Mouse (Mus musculus) heart, embryonic 14.5 days (tissue): ENCODE measurements around the gene Rpe65. TPM values are rescaled to one million over a fixed set of nuclear protein-coding genes. Genes with fewer than 3 reads are reported as not detected.

ENCODE experiments used
- ATAC-seq: fragments of 200-750 bp; cut with Nextera tagmentation; 2 replicates; pipeline ENCODE4 v1.8.0; 2017; ENCODE audit warnings: low read depth, moderate TSS enrichment; ENCODE audit not compliant: insufficient number of reproducible peaks, insufficient read depth, low FRiP score
- H3K27ac ChIP-seq, 2 experiments: fragments of 200-500 bp in 1 of 2; fragments of 300-500 bp in 1 of 2; sonication (generic) in 1 of 2; replicated peaks in 1 of 2; 2 replicates each; pipeline ENCODE4 v1.5.1; 2012 to 2014; ENCODE audit warnings: low read depth in 2 of 2, low read length in 2 of 2, control low read depth in 1 of 2, mild to moderate bottlenecking in 1 of 2, mixed read lengths in 1 of 2; ENCODE audit not compliant: control insufficient read depth in 1 of 2, insufficient read depth in 1 of 2
- H3K27me3 ChIP-seq: fragments of 300-500 bp; sonication (generic); 2 replicates; pipeline ENCODE4 v1.6.1; 2014; ENCODE audit warnings: mild to moderate bottlenecking, low read length, control low read depth; ENCODE audit not compliant: control insufficient read depth, insufficient read depth
- H3K36me3 ChIP-seq: fragments of 300-500 bp; sonication (generic); 2 replicates; pipeline ENCODE4 v1.6.1; 2014; ENCODE audit warnings: mild to moderate bottlenecking, control low read depth, low read length, mixed read lengths; ENCODE audit not compliant: control insufficient read depth, insufficient read depth
- H3K4me1 ChIP-seq, 2 experiments: fragments of 200-500 bp in 1 of 2; fragments of 300-500 bp in 1 of 2; sonication (generic) in 1 of 2; 2 replicates each; pipeline ENCODE4 v1.6.1; 2012 to 2014; ENCODE audit warnings: low read length in 2 of 2, control low read depth in 1 of 2, mixed read lengths in 1 of 2; ENCODE audit not compliant: control insufficient read depth in 2 of 2, insufficient read depth in 2 of 2
- H3K4me2 ChIP-seq: fragments of 300-500 bp; sonication (generic); 2 replicates; pipeline ENCODE4 v1.6.1; 2014; ENCODE audit warnings: mild to moderate bottlenecking, low read length
- H3K4me3 ChIP-seq, 2 experiments: fragments of 200-500 bp in 1 of 2; fragments of 300-500 bp in 1 of 2; sonication (generic) in 1 of 2; 2 replicates each; pipeline ENCODE4 v1.5.1; 2012 to 2014; ENCODE audit warnings: low read length in 2 of 2, mild to moderate bottlenecking in 2 of 2, control low read depth in 1 of 2, low read depth in 1 of 2, moderate library complexity in 1 of 2; ENCODE audit not compliant: control insufficient read depth in 1 of 2, insufficient read depth in 1 of 2
- H3K9ac ChIP-seq: fragments of 300-500 bp; sonication (generic); 2 replicates; pipeline ENCODE4 v1.6.1; 2014; ENCODE audit warnings: mild to moderate bottlenecking, low read length
- H3K9me3 ChIP-seq: fragments of 300-500 bp; sonication (generic); 2 replicates; pipeline ENCODE4 v1.6.1; 2016; ENCODE audit warnings: low read length, control low read depth; ENCODE audit not compliant: control insufficient read depth
- WGBS: fragments of 180-500 bp; shearing (Covaris S2); extraction: QIAGEN DNeasy Blood & Tissue Kit; methylation state at CpG from one replicate; pipeline ENCODE4 v1.1.7; 2014; 5-methylcytosine and 5-hydroxymethylcytosine counted together
- polyA plus RNA-seq: library from polyadenylated mRNA; unstranded; fragments of >200 nt; fragmentation: Nextera tagmentation; extraction: Ambion mirVana; gene quantifications from 2 replicates; pipeline ENCODE4 v1.2.1, GENCODE M21; 2014

The Rpe65 gene
- polyA plus RNA-seq = not detected in 2 replicates

- Histone ChIP-seq H3K27me3 (no peaks in the 10 kb centered on the region), H3K4me1 (no peaks in the 10 kb centered on the region), H3K4me2 (no peak within 1 kb of the TSS), H3K4me3 (no peak within 1 kb of the TSS), H3K36me3 (no peaks in the 10 kb centered on the region), H3K27ac (no peak within 1 kb of the TSS), H3K9ac (no peak within 1 kb of the TSS), H3K9me3 (no peaks in the 10 kb centered on the region)
- 81% methylated on average over 1 of the region's 1 CpGs for WGBS
- no peak for ATAC-seq
Observed at GRCm38 (mm10) chr3:159598875-159599274, at the start of gene Rpe65. TSS of gene Rpe65 (plus strand) at chr3:159599175.

GRCm38 (mm10) chr3:159550224-159550623 is 48.8 kb upstream of the Rpe65 start:
- Histone ChIP-seq H3K9me3 (no peaks in the 10 kb centered on the region), H3K36me3 (no peaks in the 10 kb centered on the region), H3K4me1 (no peaks in the 10 kb centered on the region), H3K27me3 (no peaks in the 10 kb centered on the region), H3K4me3 (no peak overlapping the region), H3K4me2 (no peak overlapping the region), H3K9ac (no peak overlapping the region), H3K27ac (no peak overlapping the region)
- ATAC-seq = no peak

GRCm38 (mm10) chr3:159614977-159615376 is 16.0 kb downstream of the Rpe65 start:
- no peak for ATAC-seq
- Histone ChIP-seq H3K4me2 (no peak overlapping the region), H3K27ac (no peak overlapping the region), H3K36me3 (no peaks in the 10 kb centered on the region), H3K9me3 (no peaks in the 10 kb centered on the region), H3K27me3 (no peaks in the 10 kb centered on the region), H3K9ac (no peak overlapping the region), H3K4me3 (no peak overlapping the region), H3K4me1 (no peaks in the 10 kb centered on the region)
- WGBS = 66% methylated on average over 1 of the region's 1 CpGs

GRCm38 (mm10) chr3:159621026-159621425 is 22.1 kb downstream of the Rpe65 start:
- no peak overlapping the region for H3K4me3 ChIP-seq
- no peaks in the 10 kb centered on the region for H3K9me3 ChIP-seq
- no peak overlapping the region for H3K4me2 ChIP-seq
- no peaks in the 10 kb centered on the region for H3K27me3 ChIP-seq
- H3K4me1 ChIP-seq = no peaks in the 10 kb centered on the region
- no peaks in the 10 kb centered on the region for H3K36me3 ChIP-seq
- WGBS = 41% methylated on average over 1 of the region's 1 CpGs
- no peak overlapping the region for H3K9ac ChIP-seq
- H3K27ac ChIP-seq = no peak overlapping the region
- ATAC-seq = no peak

GRCm38 (mm10) chr3:159624010-159624409 is 25.0 kb downstream of the Rpe65 start:
- no peak overlapping the region for H3K9ac ChIP-seq
- no peaks in the 10 kb centered on the region for H3K4me1 ChIP-seq
- 75% methylated on average over 1 of the region's 1 CpGs for WGBS
- H3K27me3 ChIP-seq = no peaks in the 10 kb centered on the region
- ATAC-seq = no peak
- H3K36me3 ChIP-seq = no peaks in the 10 kb centered on the region
- H3K27ac ChIP-seq = no peak overlapping the region
- H3K4me2 ChIP-seq = no peak overlapping the region
- H3K4me3 ChIP-seq = no peak overlapping the region
- no peaks in the 10 kb centered on the region for H3K9me3 ChIP-seq

- no peaks in the 10 kb centered on the region for H3K9me3 ChIP-seq
- no peak for ATAC-seq
- 70% methylated on average over 1 of the region's 1 CpGs for WGBS
- H3K27ac ChIP-seq = no peak overlapping the region
- H3K9ac ChIP-seq = no peak overlapping the region
- no peaks in the 10 kb centered on the region for H3K4me1 ChIP-seq
- H3K27me3 ChIP-seq = no peaks in the 10 kb centered on the region
- H3K4me2 ChIP-seq = no peak overlapping the region
- no peak overlapping the region for H3K4me3 ChIP-seq
- no peaks in the 10 kb centered on the region for H3K36me3 ChIP-seq
Observed at GRCm38 (mm10) chr3:159660741-159661140, 61.8 kb downstream of the Rpe65 start.

- H3K36me3 ChIP-seq = no peaks in the 10 kb centered on the region
- H3K27ac ChIP-seq = no peak overlapping the region
- 93% methylated on average over 1 of the region's 1 CpGs for WGBS
- H3K4me1 ChIP-seq = no peaks in the 10 kb centered on the region
- H3K9me3 ChIP-seq = no peaks in the 10 kb centered on the region
- H3K4me2 ChIP-seq = no peak overlapping the region
- H3K4me3 ChIP-seq = no peak overlapping the region
- H3K9ac ChIP-seq = no peak overlapping the region
- ATAC-seq = no peak
- no peaks in the 10 kb centered on the region for H3K27me3 ChIP-seq
Observed at GRCm38 (mm10) chr3:159663333-159663732, 64.4 kb downstream of the Rpe65 start.
